Mouse (Mus musculus) frontal cortex, postnatal 36 days (tissue): ENCODE results near the gene Asphd2.
A peak's percentile ranks its signal among the peaks of the same experiment; 100 is the strongest.

Experiments used
- DNase-seq, 2 experiments: peaks; one replicate each; pipeline ENCODE4 v3.0.0; 2022; ENCODE audit warnings: low spot score in 2 of 2

The Asphd2 gene

DNA sequence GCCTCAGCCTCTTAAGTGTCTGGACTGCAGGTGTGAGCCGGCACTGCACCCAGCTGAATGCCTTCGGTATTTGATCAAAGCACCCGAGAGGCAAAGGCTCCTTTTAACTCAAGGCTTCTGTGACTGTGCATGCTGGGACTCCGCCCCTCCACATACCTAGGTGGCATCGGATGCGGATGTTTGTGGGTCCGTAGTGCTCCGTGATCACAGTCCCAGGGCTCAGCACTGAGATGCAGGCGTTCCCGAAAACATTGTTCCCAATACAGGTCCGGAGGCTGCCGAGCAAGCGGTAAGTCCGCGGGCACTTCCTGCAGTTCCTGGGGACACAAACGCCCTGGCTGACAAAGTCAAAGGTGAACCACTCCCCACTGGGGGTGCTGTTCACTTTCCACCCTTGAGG lies 3.7 kb downstream of the Asphd2 start:
- DNase-seq, result no peak

DNA sequence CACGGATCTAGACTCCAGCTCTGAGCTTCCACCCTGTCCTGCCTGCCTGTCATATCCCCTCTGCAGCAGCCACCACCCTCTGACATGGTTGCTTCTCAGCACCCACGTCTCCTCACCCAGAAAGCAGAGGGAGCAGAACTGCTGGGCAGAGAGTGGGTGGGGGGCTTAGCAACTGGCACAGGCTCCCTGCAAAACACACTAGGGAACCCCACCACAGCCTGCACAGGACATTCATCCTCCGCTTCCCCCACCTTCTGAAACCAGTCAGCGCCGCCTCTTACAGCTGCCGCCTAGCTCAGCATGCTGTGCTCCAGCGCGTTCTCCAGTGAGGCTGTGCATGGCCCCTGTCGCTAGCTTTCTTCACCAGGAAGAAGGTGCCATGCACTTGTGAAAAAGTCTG lies 5.3 kb downstream of the Asphd2 start:
- peak in 1 of 2 experiments; percentile 53 for DNase-seq

DNA sequence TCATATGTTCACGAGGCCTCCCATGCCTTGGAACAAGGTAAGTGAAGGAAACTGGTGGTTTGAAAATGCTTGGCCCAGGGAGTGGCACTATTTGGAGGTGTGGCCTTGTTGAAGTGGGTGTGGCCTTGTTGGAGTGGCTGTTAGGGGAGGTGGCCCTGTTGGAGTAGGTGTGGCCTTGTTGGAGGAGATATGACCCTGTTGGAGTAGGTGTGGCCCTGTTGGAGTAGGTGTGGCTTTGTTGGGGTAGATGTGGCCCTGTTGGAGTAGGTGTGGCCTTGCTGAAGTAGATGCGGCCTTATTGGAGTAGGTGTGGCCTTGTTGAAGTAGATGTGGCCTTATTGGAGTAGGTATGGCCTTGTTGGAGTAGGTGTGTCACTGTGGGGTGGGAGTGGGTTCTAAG lies 8.7 kb downstream of the Asphd2 start:
- DNase-seq, result no peak

- no peak for DNase-seq
These were observed 9.7 kb downstream of the Asphd2 start for GRCm38 (mm10) chr5:112384805-112385472.

GRCm38 (mm10) chr5:112382641-112383330 lies 11.9 kb downstream of the Asphd2 start:
- peak in 1 of 2 experiments; percentile 67 for DNase-seq

- DNase-seq, result no peak
These were observed 12.6 kb downstream of the Asphd2 start for GRCm38 (mm10) chr5:112382042-112382441.

- DNase-seq, result no peak
These were observed 13.5 kb downstream of the Asphd2 start for GRCm38 (mm10) chr5:112381154-112381553.

- DNase-seq, result no peak
These were observed 15.9 kb downstream of the Asphd2 start for GRCm38 (mm10) chr5:112378716-112379115.

- DNase-seq, result no peak
These were observed 17.3 kb downstream of the Asphd2 start for GRCm38 (mm10) chr5:112377380-112377779.

DNA sequence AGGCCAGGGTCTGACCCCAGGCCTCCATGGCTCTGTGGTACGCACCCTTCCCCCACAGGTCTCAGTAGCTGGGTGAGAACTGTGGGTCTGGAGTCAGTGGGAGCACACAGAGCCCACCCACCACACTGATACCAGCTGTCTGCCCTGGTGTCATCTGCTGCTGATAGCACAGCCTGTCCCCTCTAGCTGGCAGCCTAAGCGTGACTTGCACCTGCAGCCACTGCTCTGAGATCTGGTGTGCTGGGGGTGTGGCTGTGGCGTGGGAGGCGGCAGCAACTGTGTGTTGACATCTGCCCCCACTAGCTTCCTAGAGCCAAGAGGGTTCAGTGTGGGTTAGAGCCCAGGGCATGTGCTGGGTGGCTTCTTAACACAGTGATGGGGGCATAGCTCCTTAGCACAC lies 18.6 kb downstream of the Asphd2 start:
- DNase-seq, result no peak

DNA sequence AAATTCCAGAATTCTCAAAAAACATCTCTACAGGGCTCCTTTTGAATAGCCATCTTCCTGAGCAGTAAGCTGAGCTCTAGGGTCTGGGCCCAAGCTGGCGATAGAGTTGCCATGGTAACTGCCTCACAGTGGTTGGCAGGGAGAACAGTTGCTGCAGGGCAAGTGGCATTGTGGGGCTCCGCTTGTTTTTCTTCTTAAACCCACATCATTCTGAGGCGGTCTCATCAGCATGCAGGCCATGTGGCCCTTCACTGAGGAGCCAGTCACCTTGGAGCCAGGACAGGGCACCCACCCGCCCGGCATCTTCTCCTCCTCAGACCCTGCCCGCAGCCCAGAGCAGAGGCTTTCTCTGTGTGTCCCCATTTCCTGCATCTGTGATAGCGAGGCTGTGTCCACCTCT lies 22.7 kb downstream of the Asphd2 start:
- DNase-seq, result peak; percentile 70 to 84

GRCm38 (mm10) chr5:112370236-112370813 lies 24.3 kb downstream of the Asphd2 start:
- DNase-seq, result no peak

GRCm38 (mm10) chr5:112369326-112369725 lies 25.3 kb downstream of the Asphd2 start:
- DNase-seq, result no peak

GRCm38 (mm10) chr5:112368666-112369065 lies 26.0 kb downstream of the Asphd2 start:
- no peak for DNase-seq

- no peak for DNase-seq
These were observed 26.7 kb downstream of the Asphd2 start for GRCm38 (mm10) chr5:112367929-112368328.

GRCm38 (mm10) chr5:112367338-112367737 lies 27.3 kb downstream of the Asphd2 start:
- no peak for DNase-seq

DNA sequence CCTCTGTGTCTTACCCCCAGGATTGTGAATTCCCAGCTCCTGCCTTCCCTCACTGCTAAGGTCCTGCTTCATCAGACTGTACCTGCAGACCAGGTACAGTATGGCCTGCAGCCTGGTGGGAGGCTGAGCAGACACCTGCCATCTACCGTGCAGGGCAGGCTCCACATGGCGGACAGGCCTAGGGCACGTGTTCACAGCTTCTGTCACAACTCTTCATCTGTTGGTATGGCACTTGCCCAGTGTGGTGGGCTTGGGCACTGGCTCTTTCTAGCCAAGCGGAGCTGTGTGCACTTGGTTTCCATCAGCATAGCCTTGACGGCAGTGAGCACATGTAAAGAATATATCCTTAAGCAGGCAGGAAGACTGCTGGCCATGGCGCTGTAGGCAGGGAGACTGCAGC lies 27.8 kb downstream of the Asphd2 start:
- no peak for DNase-seq

- DNase-seq, result no peak
These were observed 30.4 kb downstream of the Asphd2 start for GRCm38 (mm10) chr5:112364184-112364797.

DNA sequence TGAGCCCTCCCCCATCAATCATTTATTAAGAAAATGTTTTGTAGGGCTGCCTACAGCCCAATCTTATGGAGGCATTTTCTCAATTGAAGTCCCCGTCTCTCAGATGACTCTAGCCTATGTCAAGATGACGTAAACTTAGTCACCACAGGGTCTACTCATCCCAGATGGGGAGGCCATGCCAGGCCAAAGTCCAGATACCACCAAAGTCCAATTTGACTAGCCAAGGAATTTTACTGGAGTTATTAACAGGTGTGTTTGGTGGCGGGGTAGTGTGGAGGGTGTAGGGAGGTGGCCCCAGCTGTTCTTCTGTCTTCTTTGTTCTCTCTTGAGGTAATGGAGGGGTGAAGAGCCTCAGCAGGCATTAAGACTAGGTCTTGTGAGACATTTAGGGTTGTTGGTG lies 34.6 kb downstream of the Asphd2 start:
- DNase-seq, result no peak

- DNase-seq, result no peak
These were observed 35.1 kb downstream of the Asphd2 start for GRCm38 (mm10) chr5:112359520-112359919.

- DNase-seq, result no peak
These were observed 38.3 kb downstream of the Asphd2 start for GRCm38 (mm10) chr5:112356322-112356721.

GRCm38 (mm10) chr5:112355910-112356309 lies 38.8 kb downstream of the Asphd2 start, which contains the start of gene Gm6583:
TSS of gene Gm6583 (minus strand) at chr5:112356033.
- no peak for DNase-seq

- no peak for DNase-seq
These were observed 39.2 kb downstream of the Asphd2 start for GRCm38 (mm10) chr5:112355493-112355892.
